Mouse (Mus musculus) layer of hippocampus, adult 11-12 months (tissue): ENCODE measurements around the gene Pde4c.

Source experiments
- DNase-seq: peaks from one replicate; pipeline ENCODE4 v3.0.0; 2022; ENCODE audit warnings: low spot score

The Pde4c gene

GRCm38 (mm10) chr8:70766571-70767440 lies 43.3 kb downstream of the Pde4c start:
- no peak for DNase-seq

GRCm38 (mm10) chr8:70767503-70767902 lies 44.0 kb downstream of the Pde4c start:
- DNase-seq: no peak

- no peak for DNase-seq
These were observed 44.8 kb downstream of the Pde4c start for GRCm38 (mm10) chr8:70768231-70768776.

GRCm38 (mm10) chr8:70768956-70769355 lies 45.4 kb downstream of the Pde4c start:
- peak; percentile 72 for DNase-seq

DNA sequence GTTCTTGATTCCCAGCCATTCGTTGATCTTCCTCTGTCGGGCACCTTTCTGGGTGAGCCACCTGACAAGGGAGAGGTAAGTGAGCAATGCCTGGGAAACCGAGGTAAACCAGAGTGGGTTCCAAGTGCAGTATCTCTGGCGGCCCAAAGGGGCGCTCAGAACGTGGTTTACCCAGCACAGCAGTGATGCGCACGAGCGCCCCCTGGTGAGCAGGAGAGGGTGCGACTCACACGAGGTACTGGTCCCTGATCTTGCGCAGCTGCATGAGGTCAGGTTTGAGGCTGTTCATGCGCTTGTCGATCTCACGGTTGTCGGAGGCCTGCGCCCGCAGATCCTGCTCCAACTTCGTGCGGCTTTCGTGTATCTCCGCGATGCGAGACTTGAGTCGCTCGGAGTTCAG lies 45.8 kb downstream of the Pde4c start:
- peak; percentile 95 for DNase-seq

GRCm38 (mm10) chr8:70769858-70770257 lies 46.3 kb downstream of the Pde4c start:
- no peak for DNase-seq

- no peak for DNase-seq
These were observed 47.2 kb downstream of the Pde4c start for GRCm38 (mm10) chr8:70770748-70771147.

DNA sequence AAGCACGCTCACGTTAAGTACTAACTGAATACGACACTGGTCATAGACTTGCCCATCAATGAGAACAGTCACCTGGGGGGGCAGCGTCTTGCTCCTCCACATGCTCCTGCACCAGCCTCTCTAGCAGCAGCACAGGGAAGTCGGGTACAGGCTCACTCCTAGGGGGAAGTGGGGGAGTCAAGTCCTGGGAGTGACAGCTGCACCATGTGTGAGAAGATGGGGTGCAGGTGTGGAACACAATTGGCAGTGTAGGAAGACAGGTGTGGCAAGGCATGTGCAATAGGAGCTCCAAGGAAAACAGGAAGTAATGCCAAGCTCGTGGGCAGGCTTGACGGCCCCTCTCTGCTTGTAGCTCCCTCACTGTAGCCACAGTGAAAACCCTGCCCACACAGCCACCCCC lies 47.7 kb downstream of the Pde4c start:
- no peak for DNase-seq

DNA sequence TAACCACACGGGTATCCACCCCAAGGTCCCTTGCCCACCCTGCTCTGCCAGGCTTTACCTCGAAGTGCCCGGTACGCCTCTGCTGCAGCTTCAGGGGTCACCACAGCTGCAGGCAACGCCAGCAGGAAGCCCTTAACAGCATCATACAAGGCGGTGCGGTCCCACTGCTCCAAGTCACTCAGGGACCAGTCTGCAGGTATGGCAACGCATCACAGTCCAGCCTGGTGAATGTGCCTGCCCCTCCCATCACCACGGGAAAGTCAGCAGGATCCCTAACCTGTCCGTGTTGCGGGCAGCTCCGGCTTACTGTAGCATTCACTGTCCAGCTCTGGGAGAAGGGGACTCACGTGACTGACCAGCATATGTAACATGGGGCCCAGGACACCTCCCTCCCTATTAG lies 48.6 kb downstream of the Pde4c start:
- no peak for DNase-seq

DNA sequence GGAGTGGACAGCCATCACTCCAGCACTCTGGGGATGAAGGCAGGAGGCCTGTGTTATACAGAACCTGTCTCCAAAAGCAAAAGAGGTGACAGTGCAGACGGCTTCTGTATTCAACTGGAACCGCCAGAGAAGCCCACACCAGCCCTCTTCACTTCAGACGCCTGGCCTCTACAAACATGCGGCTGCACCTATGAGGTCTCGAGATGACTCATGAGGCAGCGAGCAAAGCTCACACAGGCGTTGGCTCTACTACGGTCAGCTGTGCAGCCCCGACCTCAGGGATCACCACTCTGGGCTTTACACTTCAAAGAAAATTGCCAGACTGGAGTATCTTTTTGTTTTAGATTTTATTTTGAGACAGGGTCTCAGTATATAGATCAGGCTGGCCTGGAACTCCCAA lies 49.4 kb downstream of the Pde4c start:
- DNase-seq: no peak

GRCm38 (mm10) chr8:70773410-70773809 lies 49.9 kb downstream of the Pde4c start:
- DNase-seq: no peak

DNA sequence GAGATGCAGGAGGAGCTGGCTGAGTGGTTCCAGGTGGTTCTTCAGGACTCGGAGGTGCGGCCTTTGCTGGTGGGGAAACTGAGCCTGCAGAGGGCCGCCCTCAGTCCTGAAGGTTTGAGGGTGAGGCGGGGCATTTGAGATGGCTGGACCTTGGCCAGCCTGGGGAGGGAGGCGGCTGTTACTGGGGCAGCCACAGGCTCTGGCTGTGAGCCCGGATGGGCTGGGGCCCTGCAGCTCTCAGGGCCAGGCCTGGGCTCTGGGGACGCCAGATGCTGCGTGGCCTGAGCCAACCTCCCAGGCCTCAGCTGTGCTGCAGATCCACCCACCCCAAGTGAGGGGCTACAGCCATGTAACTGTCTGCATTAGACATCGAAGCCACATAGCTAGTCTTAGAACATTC lies 50.3 kb downstream of the Pde4c start:
- DNase-seq: peak; percentile 83

GRCm38 (mm10) chr8:70774740-70775139 lies 51.2 kb downstream of the Pde4c start:
- no peak for DNase-seq

DNA sequence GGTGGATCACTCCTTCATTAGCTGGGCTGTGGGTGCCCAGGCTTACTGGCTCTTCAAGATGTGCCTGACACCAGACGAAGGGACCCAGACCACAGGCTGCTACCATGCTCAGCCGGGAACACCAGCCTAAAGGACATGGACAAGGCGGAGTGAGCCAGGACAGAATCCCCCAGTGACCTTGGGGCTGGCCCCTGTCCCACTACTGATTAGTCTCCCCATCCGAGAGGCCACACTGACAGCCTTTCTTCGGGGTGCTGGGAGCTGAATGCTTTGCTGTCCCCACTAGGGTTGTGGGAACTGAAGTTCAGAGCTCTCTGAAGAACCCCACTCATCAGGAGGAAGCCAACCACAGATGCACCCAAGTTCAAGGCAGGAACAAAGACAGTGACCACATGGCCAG lies 51.7 kb downstream of the Pde4c start:
- no peak for DNase-seq

GRCm38 (mm10) chr8:70775851-70776495 lies 52.5 kb downstream of the Pde4c start:
- DNase-seq: no peak

GRCm38 (mm10) chr8:70776496-70777444 lies 53.2 kb downstream of the Pde4c start, which contains the start of gene Pik3r2:
Gene Pik3r2 (minus strand): TSS chr8:70776713.
- peak; percentile 98 for DNase-seq

- DNase-seq: no peak
These were observed 56.6 kb downstream of the Pde4c start for GRCm38 (mm10) chr8:70780093-70780492.

DNA sequence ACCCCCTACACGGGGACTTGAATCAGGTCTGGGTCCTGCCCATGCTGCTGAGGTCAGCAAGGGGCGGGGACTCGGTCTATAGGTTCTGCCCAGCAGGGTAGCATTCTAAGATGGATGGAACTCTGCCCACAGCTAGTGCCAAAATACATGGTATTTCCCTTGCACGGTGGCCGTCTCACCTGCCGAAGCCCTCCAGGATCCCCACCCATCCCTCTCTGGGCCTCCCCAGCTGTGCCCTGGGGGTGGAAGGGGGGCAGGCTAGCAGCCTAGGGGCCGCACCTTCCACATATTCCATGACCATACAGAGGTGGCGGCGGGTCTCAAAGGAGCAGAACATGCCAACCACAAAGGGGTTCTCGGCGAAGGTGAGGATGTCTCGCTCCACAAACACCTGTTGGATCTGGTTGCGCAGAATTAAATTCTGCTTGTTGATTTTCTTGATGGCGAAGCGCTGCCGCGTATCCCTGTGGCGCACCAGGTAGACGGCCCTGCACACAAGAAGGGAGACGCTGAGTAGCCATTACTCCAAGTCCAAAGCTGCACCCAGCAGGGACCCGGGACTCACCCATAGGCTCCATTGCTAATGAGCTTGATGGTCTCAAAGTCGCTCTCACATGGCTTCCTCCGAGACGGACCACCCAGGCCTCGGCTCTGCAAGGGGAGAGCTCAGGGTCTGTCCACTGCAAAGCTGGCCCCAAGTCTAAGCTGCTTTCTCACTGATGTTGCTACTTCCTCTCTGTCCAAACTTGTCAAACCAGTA lies 63.0 kb downstream of the Pde4c start:
- DNase-seq: no peak

GRCm38 (mm10) chr8:70787051-70787445 lies 63.5 kb downstream of the Pde4c start:
- no peak for DNase-seq

DNA sequence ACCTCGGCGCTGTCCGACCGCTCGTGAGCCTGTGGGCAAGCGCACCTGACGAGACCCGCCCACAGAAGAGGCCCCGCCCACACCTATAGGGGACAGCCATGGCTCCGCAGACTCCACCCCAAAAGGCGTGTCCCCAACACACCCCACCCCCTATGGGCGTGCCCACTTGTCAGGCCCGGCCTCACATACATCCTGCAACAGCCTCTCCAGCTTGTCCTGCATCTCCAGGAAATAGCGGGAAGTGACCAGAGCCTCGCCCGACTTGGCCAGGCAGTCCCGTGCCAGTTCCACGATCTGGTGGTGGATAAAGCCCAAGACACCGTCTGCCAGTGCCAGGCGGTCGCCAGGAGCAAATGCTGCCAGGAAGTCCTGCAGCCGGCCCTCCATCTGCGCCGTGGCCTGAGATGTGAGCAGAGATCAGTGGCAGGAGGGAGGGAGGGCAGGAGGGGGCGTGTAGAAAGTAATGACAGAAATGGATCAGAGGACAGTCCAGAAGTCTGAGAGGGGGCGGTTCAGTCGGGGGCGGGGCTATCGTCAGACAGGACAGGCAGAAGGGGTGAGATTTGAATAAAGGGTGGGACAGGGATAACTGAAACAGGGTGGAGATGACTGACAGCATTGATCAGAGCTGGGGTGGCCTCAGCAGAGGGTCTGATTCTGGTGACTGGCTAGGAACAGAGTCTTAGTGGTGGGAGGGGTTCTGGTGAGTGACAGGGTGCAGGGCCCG lies 64.6 kb downstream of the Pde4c start:
- DNase-seq: no peak

GRCm38 (mm10) chr8:70789046-70789445 lies 65.5 kb downstream of the Pde4c start:
- DNase-seq: no peak
